Mouse (Mus musculus): ENCODE data around the gene Xylt2.

DNA sequence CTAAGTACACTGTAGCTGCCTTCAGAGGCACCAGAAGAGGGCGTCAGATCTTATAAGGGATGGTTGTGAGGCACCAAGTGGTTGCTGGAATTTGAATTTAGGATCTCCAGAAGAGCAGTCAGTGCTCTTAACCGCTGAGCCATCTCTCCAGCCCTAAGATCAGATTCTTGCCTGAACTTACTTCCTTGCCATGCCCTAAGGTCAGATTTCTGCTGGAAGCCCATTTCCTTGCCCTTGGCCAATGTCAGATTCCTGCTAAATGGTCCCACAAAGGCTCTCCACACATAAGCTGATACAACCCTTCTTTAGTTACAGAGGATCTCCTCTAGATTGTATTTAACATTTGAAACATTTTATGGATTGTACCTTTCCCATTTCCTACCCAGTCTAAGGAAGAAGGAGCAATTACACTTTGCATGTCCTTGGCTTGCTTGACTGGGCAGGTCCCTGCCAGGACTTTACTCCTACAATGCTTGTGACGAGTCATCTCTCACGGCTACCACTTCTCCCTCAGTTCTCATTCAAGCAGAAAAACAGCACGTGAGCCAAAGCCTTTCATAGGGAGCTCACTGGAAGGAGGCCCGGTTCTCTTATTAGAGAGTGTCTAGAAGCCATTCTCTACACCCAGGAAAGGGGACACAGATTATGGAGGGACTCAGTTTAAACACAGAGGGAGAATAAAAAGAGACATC is 56.4 kb downstream of the Xylt2 start:
- no peak for TF ChIP-seq CTCF (IDR thresholded peaks at IDR 0.05; ENCODE audit: low read depth, low read length)
- TF ChIP-seq GATA1 (IDR thresholded peaks at IDR 0.05; ENCODE audit: borderline replicate concordance, low read length), result no peak
- no peak for TF ChIP-seq POLR2AphosphoS5 (IDR thresholded peaks at IDR 0.05; ENCODE audit: insufficient replicate concordance, low read depth, low read length)

Measured in G1E (cell line).